Mouse (Mus musculus) right cerebral cortex, postnatal 4 days (tissue): Measurements from ENCODE around the gene Serpinb1b.
"Not testable (repeated sequence)": the region's sequence is repeated elsewhere in the genome, so short reads cannot be mapped to it uniquely, and the experiment has no call there.

Experiments used
- DNase-seq: peaks from one replicate; pipeline ENCODE4 v3.0.0-alpha.2; 2022

Serpinb1b gene

DNA sequence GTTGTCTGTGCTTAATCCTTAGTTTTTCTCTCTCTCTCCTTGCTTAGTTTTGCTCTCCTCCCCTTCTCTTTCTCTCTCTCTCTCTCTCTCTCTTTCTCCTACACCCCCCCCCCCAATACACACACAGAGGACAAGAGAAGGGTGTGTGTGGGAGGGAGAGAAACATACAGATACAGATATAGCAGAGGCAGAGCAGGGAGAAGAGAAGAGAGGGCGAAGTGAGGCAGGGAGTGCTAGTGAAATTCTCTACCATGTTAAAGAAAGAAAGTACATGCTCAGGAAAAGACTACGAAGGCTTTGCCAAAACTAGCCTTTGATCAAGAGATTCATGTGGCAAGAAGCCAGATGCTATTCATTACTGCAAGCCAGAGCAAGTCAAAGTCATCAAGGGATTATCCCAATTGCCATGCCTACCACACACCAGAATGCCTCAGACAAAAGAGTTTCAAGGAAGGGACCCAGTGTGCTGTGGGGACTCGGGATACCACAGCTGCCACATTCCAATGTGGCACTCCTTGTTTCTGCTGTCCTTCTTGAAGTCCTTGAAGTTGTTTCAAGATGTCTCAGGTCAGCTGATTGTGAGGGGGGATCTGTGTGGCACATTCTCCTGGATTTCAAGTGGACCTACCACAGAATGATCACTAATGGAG lies at the start of gene Serpinb1b:
Gene Serpinb1b, plus strand, starts transcription at position 520 of the 650 bp plus-strand sequence.
- no peak for DNase-seq

DNA sequence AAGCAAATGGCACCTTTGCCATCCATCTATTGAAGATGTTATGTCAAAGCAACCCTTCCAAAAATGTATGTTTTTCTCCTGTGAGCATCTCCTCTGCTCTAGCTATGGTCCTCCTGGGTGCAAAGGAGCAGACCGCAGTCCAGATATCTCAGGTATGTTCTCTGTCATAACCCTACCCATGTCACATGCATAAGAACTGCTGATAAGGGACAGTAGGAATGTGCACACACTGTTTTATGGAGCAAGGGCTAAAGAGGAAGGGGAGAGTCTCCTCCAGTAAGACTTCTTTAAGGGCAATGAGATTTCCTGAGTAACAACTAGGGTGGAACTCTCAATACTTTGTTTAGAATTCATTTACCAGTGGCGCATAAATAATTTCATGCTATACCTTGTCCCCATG lies 48.9 kb upstream of the Serpinb1b start:
- not testable (repeated sequence) for DNase-seq

DNA sequence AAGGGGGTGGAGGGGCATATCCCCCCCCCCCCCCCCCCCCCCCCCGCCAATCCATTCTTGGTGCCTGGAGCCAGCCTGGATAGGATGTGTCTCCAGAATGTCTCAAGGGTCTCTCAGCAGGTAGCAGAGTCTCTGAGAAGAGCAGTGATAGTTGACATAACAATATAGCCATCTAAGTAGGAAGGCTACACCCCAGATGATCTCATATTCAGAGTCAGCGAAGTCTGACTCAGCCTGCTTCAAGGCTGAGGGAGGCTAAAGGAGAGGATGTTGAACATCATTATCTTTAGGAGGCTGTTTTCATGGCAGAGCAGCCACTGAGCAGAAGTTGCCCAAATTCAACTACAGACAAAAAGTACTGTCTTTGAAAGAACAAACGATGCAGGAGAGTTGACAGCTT lies 48.1 kb upstream of the Serpinb1b start:
- no peak for DNase-seq

DNA sequence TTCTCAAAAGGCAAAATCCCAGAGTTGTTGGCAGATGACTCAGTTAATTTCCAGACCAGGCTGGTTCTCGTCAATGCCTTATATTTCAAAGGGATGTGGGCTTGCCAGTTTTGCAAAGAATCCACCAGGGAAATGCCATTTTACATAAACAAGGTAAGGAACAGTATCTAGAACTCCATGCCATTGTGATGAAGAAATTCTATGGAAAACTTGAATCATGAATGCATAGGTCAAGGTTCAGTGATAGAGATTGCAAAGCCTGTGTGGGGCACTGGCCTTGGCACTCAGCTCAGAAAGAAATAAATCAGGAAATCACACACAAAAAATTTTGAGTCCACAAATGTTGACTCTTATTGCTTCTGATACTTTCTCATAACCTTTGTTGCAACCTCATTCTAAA lies 42.9 kb upstream of the Serpinb1b start:
- DNase-seq = no peak

DNA sequence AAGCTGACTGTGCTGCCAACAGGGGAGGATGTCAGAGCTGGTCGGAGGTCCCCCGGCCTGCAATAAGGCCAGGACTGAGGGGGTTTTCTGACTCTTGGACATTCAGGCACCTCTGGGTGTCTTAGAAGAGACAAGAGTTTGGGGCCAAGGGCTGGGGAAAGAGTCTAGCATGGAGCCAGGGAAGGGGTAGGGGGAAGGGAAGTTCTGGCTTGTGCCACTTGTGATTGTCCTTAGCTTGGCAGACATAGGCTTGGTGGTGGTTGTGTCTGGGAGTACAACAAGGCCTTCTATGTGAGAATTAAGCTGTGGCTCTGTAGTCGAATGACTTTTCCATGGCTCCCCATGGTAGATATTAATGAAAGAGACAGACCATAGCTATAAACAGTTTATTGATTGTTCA lies 34.8 kb upstream of the Serpinb1b start:
- DNase-seq = no peak

DNA sequence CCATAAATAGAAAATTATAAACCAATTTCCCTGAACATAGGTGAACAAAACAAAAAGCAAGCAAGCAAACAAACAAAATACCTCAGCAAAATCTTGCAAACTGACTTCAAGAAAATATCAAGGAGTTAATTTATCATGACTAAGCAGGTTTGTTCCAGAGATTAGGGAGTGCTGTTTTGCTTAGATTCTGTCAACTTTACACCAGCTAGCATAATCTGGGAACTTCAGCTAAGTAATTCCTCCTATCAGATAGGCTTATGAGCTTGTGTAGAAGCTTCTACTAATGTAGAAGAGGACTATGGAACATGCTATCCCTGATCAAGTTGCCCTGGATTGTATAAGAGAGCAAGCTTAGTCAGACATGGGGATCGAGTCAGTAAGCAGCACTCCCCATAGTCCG lies 31.1 kb upstream of the Serpinb1b start:
- DNase-seq = no peak

DNA sequence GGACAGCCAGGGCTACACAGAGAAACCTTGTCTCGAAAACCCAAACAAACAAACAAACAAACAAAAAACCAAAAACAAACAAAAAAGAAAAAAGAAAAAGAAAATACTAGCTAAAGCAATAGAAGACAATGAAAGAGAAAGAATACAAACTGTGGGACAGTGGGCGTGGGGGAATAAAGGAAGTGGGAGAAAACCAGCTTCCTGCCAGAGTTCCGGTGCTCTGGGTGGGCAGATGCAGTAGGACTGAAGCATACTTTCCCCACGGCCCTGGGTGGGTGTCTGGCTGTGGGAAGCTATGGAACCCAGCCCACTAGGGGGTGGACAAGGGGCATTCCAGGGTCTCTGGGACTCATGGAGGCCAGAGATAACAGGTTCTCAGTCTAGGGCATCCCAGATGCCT lies 30.2 kb upstream of the Serpinb1b start:
- DNase-seq = no peak

DNA sequence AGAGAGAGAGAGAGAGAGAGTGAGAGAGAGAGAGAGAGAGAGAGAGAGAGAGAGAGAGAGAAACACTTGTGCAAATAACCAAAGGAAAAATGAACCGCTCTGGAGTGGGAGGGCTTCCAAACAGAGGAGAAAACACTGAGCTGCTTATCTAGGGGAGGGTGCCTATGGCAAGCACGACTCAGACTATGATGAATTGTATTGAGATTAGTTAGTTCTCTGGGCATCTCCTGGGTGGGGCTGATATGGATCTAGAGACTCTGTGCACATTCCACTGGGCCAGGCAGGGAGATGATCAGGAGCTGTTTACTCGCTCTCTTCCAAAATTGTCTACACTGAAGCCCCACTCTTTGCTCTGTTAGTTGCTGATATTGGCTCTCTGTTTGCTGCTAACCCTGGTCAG lies 26.7 kb upstream of the Serpinb1b start:
- DNase-seq = no peak

DNA sequence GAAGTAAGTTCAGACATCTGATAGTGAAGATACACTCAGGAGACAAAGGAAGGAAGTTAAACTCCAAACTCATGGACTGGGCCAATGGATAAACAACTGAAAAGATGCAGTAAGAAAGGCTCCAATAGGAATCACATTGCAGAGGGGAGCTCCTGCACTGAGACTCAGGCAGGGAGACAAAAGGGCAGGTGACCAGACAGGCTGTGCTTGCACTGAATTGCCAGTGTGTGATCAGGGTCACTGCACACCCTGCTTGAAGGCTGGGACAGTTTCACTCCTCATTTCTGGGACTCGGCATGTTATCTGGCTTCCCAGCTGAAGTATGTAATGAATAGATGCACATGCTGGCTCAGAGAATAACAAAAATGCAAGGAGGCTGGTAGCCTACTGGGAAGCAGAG lies 15.3 kb upstream of the Serpinb1b start:
- DNase-seq = no peak

DNA sequence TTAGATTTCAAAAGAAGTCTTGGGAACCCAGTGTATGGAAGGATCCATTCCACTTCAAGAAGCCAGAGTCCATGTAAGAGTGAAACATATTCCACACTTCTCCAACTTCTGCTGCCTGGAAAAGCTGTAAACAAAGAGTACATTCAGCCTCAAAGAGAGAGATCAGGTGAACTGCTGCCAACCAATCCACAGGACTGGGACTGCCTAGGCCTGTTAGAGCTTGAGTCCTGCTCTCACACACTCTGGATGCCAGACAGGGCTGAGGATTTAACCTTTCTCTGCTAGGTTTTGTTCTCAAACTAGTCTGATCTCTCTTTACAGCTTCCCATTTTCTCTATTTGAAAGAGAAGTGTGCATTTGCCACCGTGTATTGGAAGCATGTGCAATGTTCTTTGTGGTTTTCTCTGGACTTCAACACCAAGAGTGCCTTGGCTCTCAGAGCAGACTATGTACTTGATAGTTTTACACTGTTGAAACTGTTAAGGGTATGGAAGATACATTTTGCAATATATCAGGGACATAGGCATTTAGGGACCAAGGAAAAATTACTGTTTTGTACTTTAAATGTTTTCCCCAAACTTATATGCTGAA lies 10.9 kb upstream of the Serpinb1b start:
- no peak for DNase-seq

DNA sequence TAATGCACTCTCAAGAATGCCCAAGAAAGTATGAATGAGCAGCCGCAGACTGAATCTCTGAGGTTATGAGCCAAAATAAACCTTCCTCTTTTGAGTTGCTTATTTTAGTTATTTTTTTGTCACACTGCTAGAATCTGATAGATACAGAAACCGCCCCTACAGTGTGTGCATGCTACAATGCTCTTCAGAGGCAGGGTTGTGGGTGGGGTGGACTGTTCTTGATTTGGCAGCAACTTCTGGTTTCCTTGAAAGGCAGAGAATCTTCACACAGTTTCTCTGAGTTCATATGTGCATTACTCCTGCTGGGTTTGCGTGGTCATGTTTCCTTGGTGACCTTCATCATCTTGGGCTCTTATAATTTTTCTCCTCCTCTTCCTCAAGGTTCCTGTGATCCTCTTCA lies 10.2 kb upstream of the Serpinb1b start:
- no peak for DNase-seq

DNA sequence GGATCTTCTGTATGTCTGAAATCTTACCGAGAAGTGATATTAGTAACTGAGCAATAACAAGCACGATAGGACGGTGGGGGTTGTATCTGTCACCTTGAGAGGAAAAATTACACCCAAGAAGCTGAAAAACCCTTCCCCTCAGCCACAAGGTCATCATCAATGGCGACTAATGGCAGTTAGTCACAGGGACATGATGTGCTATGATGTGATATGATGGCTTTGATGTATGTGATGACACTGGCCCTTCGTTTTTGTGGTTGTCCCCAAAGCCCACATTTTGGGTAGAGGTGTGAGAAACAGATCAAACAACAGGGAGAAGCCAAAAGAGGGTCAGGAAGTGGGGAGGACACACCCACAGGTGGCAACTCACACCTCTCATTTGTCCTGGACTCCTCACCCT lies 6.6 kb upstream of the Serpinb1b start:
- no peak for DNase-seq

DNA sequence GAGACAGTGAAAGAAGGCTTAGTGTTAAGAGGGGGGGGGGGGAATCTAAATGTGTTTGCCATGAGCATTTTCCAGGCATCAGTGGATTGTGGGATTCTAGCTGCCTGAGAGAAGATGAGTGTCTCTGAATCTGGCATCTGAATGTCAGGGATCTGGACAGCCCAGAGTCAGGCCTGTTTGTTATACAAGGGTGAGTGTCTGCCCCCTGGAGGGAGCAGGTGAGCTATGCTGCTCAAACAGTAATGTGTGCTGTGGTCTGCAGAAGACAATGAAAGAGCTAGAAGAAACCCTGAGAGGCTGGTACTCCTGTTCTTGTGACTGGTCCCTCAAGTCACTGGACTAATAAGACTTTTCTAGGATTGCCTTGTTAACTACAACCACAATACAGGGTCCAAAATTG lies 4.3 kb upstream of the Serpinb1b start:
- no peak for DNase-seq

DNA sequence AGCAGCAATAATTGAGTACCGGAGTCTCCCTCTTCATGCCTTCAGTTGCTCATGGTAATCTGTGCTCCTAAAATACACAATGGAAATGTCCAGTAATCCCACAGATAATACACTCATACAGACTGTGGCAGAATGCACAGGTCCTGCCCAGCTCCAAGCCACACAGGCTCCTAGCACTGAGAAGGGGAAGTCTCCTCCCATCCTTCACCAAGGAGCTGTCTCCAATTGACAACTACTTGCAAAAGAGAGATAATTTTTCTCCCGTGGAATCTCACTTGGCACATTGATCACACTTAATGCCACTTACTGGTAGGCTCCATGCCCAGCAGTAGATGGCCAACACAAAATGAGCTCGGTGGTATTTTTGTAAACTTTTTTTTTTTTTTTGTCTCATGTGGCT lies 2.1 kb upstream of the Serpinb1b start:
- DNase-seq = no peak

DNA sequence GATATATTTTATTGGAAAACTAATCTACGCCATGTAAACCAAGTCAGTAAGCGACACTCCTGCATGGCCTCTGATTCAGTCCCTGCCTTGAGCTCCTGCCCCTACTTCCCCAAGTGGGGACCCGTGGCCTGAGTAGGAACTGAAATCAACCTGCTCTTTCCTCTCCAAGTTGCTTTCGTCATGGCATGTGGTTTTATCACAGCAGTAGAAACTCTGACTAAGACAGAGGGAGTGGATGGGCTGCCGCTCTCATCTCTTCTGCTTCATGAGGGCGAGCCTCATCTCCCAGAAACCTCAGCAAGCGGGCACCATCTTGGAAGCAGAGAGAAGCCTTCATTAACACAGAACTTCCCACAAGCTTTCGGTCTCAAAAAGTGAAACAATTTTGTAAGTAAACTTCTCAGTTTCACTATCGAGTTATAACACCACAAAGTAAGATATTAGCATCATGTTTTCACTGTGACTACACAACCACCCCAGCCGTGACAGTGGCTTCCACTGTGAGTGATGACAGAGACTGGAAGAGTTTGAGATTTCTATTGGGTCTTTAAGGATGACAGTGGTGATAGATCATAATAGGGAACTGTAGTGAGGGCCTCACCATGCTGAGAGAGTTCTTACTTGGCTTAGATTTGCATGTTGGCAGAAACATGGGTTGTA lies 1.2 kb upstream of the Serpinb1b start:
- DNase-seq = no peak

DNA sequence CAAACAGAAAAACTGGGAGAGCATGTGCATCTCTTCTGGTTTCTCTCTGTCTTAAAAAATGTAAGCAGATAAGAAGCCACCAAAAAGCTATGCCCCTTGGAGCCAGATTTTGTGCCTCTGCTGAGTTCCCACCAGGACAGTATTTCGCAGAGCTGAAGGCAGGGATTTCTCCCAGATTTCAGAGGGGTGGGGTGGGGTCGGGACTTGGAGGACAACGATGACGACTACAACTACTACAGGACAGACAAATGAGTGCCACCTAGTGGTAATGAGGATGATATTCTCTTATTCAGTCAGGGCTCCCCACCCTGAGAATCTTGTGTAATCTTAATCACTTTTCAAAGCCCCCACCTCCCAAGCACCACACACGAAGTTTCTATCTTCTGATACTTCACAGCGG lies 1.0 kb downstream of the Serpinb1b start:
- DNase-seq = no peak

DNA sequence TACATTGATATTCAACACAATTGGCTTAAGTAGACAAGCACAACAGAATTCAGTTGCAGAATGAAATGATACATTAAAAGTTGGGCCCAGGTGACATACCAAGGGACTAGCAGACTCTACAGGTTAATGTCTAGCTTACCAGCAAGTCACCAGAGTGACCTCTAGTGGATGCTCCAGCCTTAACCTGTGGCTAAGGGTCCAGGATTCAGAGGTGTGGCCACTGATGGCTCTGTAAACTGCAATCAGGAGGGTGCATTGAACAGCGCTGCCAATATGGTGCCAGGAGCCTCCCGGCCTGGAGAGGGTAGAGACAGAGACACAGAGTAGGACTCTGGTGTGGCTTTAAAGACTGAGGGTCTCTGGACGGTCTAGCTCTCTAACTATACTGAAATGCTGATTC lies 2.0 kb downstream of the Serpinb1b start:
- no peak for DNase-seq

DNA sequence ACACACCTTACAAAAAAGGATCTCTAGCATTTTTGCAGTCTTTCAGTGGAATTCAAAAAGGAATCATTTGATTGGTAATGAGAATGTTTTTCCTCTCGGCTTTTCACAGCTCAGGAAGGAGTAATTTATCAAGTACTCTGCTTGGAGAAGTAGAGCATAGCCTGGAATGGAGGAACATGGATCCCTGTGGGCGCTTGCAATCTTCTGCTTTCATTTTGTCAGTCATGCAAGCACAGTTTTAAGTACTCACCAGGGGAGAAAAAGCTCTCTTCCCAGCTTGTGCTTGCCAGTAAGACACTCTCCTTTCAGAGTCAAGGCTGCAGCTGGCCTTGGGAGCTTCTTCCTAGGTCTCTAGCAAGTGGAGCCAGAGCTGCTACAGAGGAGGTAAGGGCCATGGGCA lies 5.5 kb downstream of the Serpinb1b start:
- DNase-seq = no peak

DNA sequence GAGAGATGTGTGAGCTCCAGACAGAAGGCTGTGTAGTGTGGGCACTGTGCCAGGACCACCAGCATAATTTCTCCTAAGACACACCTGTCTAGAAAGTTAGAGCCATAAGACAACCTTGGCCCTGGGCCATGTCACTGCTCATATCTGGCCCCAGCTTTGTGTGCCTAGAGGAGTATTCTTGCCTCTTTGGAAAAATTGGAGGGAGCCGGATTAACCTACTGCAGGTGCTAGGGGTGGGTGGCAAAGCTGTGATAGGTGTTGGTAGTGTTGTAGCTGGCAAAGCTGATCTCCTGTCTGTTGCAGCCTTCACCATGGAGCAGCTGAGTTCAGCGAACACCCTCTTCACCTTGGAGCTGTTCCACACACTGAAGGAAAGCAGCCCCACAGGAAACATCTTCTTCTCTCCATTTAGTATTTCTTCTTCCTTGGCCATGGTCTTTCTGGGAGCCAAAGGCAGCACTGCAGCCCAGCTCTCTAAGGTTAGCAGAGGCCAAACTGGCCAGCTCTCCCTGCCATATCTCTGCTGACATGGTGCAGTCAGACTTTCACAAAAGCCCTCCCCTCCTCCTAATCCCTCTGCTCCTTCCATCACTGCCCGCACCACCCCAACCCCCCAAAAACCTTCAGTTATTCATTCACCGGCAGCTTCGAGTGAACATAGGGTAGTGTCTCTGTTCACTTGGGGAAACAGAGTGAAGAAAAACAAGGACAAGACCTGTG lies 6.8 kb downstream of the Serpinb1b start:
- no peak for DNase-seq

DNA sequence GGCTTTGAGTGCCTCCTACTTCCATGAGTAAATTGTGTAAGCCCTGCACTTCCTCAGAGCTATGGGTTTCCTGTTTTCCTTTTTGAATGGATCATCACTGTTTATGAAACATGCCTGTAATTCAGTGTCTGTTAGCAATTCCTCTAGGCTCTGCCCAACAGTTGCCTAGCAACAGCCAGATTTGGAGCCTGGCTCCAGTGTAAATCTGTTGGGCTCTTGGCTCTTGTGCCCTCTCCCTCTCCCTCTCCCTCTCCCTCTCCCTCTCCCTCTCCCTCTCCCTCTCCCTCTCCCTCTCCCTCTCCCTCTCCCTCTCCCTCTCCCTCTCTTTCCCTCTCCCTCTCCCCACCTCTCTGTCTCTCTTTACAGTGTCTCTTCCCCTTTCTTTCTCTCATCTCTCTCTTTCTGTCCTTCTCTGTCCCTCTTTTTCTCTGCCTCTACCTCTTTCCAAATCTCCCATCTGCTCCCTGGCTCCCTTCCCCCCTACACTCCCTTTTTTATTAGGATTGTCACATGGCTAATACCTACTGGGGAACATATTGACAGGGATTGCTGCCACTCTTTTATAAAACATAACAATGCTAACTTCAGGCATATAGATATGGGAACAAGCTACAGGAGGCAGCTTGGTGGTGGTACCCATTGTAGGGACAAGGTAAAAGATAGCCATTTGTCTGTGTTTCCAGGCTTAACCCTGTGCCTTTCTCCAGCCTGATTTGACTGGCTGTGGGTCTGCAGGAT lies 7.5 kb downstream of the Serpinb1b start:
- DNase-seq = peak; percentile 40

DNA sequence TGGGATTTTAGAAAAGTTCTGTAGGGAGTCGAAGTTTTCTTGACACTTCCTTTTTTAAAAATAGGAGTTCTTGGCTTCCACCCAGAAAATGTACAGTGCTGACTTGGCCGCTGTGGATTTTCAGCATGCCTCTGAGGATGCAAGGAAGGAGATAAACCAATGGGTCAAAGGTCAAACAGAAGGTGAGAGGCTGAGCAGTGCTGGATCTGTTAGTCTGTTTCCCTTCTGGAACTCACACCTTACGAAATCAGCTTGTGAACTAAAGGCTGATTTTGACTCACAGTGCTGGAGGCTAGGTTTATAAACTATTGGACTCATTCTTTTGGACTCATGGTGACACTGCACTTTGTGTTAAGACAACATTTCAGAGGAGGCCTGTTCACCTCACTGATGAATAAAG lies 11.2 kb downstream of the Serpinb1b start:
- DNase-seq = no peak

DNA sequence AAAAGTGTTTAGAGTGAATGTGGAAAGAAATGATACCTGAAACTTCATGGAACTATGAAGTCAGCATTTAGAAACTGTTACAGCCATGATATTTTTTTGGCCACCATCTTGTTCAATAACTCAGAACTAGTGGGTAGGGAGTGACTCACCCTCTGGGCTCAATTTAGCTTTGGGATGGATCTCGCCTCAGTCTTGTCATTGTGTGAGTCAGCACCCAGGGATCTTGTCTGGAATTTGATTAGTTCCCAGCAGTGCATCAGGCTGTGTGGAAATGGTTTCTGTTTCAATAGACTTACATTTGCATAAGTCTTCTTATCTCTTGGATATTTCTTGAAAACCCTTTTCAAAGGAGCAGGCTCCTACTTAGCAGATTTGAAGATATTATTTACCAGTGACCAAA lies 12.2 kb downstream of the Serpinb1b start:
- no peak for DNase-seq

DNA sequence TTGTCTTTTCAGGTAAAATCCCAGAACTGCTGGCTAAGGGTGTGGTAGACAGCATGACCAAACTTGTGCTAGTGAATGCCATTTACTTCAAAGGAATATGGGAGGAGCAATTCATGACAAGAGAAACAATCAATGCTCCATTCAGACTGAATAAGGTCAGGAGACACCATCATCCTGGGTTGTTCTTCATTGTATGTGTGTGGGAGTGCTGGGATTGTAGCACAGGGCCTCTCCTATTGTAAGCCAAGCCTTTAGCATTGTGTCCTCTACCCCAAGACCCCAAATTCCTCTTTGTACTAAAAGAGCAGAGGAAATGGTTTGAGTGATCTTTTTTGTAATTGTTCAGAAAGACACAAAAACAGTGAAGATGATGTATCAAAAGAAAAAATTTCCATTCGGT lies 12.9 kb downstream of the Serpinb1b start:
- no peak for DNase-seq
